Mouse (Mus musculus): Measurements from ENCODE around the gene Atp8a1.

Atp8a1 gene

GRCm38 (mm10) chr5:67797006-67797958 lies 50.0 kb downstream of the Atp8a1 start:
- CTCF ChIA-PET = interaction anchor here in 3 of 4 experiments (0.7 to 1.1 kb wide), 3 partner anchors 32 to 401 kb away, joined by 3 to 6 read pairs (median 3); no protein-coding TSS in a partner anchor

GRCm38 (mm10) chr5:67794129-67794800 lies 53.0 kb downstream of the Atp8a1 start:
- ChIA-PET POLR2A (interaction anchor here in 1 of 4 experiments (0.8 kb wide), 1 partner anchor 16 kb away, joined by 3 read pairs; no protein-coding TSS in a partner anchor), CTCF (no interaction called here)

More at GRCm38 (mm10) chr5:67797006-67797958, 50.0 kb downstream of the Atp8a1 start:
- POLR2A ChIA-PET = interaction anchor here in 1 of 4 experiments (1.0 kb wide), 1 partner anchor 52 kb away, joined by 3 read pairs; no protein-coding TSS in a partner anchor

- CTCF ChIA-PET = interaction anchor here in 1 of 4 experiments (0.6 kb wide), 1 partner anchor 87 kb away, joined by 3 read pairs; no protein-coding TSS in a partner anchor
- POLR2A ChIA-PET = no interaction called here
Observed at GRCm38 (mm10) chr5:67782775-67783174, 64.5 kb downstream of the Atp8a1 start.

GRCm38 (mm10) chr5:67778026-67778425 lies 69.2 kb downstream of the Atp8a1 start:
- CTCF ChIA-PET = interaction anchor here (0.5 to 2.4 kb wide), 13 partner anchors 10 to 252 kb away, joined by 3 to 9 read pairs (median 3); partner anchors contain the start of gene Atp8a1 (in 1 of the 4)
- POLR2A ChIA-PET = interaction anchor here in 1 of 4 experiments (1.0 to 1.2 kb wide), 4 partner anchors 16 to 54 kb away, joined by 3 read pairs; no protein-coding TSS in a partner anchor

- POLR2A ChIA-PET = no interaction called here
- CTCF ChIA-PET = no interaction called here
Observed at GRCm38 (mm10) chr5:67774186-67774585, 73.0 kb downstream of the Atp8a1 start.

- CTCF ChIA-PET = interaction anchor here in 1 of 4 experiments (0.9 kb wide), 1 partner anchor 10 kb away, joined by 3 read pairs; no protein-coding TSS in a partner anchor
- POLR2A ChIA-PET = interaction anchor here in 1 of 4 experiments (1.2 kb wide), 1 partner anchor 11 kb away, joined by 3 read pairs; no protein-coding TSS in a partner anchor
Observed at GRCm38 (mm10) chr5:67768708-67769107, 78.5 kb downstream of the Atp8a1 start.

GRCm38 (mm10) chr5:67764798-67765197 lies 82.4 kb downstream of the Atp8a1 start:
- POLR2A ChIA-PET = interaction anchor here in 1 of 4 experiments (1.4 to 1.5 kb wide), 2 partner anchors 8 to 35 kb away, joined by 3 to 4 read pairs; no protein-coding TSS in a partner anchor
- CTCF ChIA-PET = interaction anchor here in 3 of 4 experiments (0.7 to 2.4 kb wide), 13 partner anchors 9 to 233 kb away, joined by 3 to 18 read pairs (median 4); no protein-coding TSS in a partner anchor

GRCm38 (mm10) chr5:67758126-67758525 lies 89.1 kb downstream of the Atp8a1 start:
- POLR2A ChIA-PET = interaction anchor here in 1 of 4 experiments (0.8 to 1.4 kb wide), 2 partner anchors 11 to 20 kb away, joined by 3 read pairs; no protein-coding TSS in a partner anchor

GRCm38 (mm10) chr5:67756138-67756537 lies 91.1 kb downstream of the Atp8a1 start:
- ChIA-PET CTCF (interaction anchor here (0.5 to 4.1 kb wide), 41 partner anchors 9 to 523 kb away, joined by 3 to 75 read pairs (median 4); no protein-coding TSS in a partner anchor), POLR2A (interaction anchor here in 2 of 4 experiments (0.6 to 1.4 kb wide), 6 partner anchors 9 to 257 kb away, joined by 3 to 4 read pairs (median 4); no protein-coding TSS in a partner anchor)

More at GRCm38 (mm10) chr5:67758126-67758525, 89.1 kb downstream of the Atp8a1 start:
- CTCF ChIA-PET = interaction anchor here in 3 of 4 experiments (0.6 to 4.1 kb wide), 5 partner anchors 61 to 1211 kb away, joined by 3 to 46 read pairs (median 3); no protein-coding TSS in a partner anchor

GRCm38 (mm10) chr5:67753057-67753456 lies 94.2 kb downstream of the Atp8a1 start:
- ChIA-PET CTCF (interaction anchor here in 1 of 4 experiments (0.9 to 2.0 kb wide), 2 partner anchors 11 to 260 kb away, joined by 3 to 11 read pairs; no protein-coding TSS in a partner anchor), POLR2A (interaction anchor here in 1 of 4 experiments (1.5 kb wide), 1 partner anchor 8 kb away, joined by 4 read pairs; no protein-coding TSS in a partner anchor)

- POLR2A ChIA-PET = interaction anchor here in 1 of 4 experiments (1.5 kb wide), 1 partner anchor 9 kb away, joined by 4 read pairs; no protein-coding TSS in a partner anchor
- CTCF ChIA-PET = interaction anchor here in 1 of 4 experiments (0.9 to 2.0 kb wide), 2 partner anchors 12 to 261 kb away, joined by 3 to 11 read pairs; no protein-coding TSS in a partner anchor
Observed at GRCm38 (mm10) chr5:67752629-67753028, 94.6 kb downstream of the Atp8a1 start.

- ChIA-PET POLR2A (interaction anchor here in 1 of 4 experiments (1.5 kb wide), 1 partner anchor 10 kb away, joined by 4 read pairs; no protein-coding TSS in a partner anchor), CTCF (interaction anchor here in 1 of 4 experiments (2.0 kb wide), 1 partner anchor 261 kb away, joined by 11 read pairs; no protein-coding TSS in a partner anchor)
Observed at GRCm38 (mm10) chr5:67752007-67752406, 95.2 kb downstream of the Atp8a1 start.

GRCm38 (mm10) chr5:67739261-67739660 lies 108.0 kb downstream of the Atp8a1 start:
- POLR2A ChIA-PET = no interaction called here

GRCm38 (mm10) chr5:67738133-67738532 lies 109.1 kb downstream of the Atp8a1 start:
- ChIA-PET CTCF (no interaction called here), POLR2A (no interaction called here)

More at GRCm38 (mm10) chr5:67739261-67739660, 108.0 kb downstream of the Atp8a1 start:
- CTCF ChIA-PET = interaction anchor here in 1 of 4 experiments (1.3 kb wide), 1 partner anchor 207 kb away, joined by 3 read pairs; no protein-coding TSS in a partner anchor

- ChIA-PET CTCF (interaction anchor here in 1 of 4 experiments (0.5 kb wide), 1 partner anchor 244 kb away, joined by 3 read pairs; no protein-coding TSS in a partner anchor), POLR2A (no interaction called here)
Observed at GRCm38 (mm10) chr5:67735771-67736170, 111.5 kb downstream of the Atp8a1 start.

- CTCF ChIA-PET = no interaction called here
- POLR2A ChIA-PET = no interaction called here
Observed at GRCm38 (mm10) chr5:67733551-67734258, 113.5 kb downstream of the Atp8a1 start.

GRCm38 (mm10) chr5:67733150-67733549 lies 114.1 kb downstream of the Atp8a1 start:
- POLR2A ChIA-PET = no interaction called here
- CTCF ChIA-PET = interaction anchor here in 1 of 4 experiments (1.2 kb wide), 1 partner anchor 201 kb away, joined by 4 read pairs; no protein-coding TSS in a partner anchor

All from embryonic stem cell, embryonic (primary cell).